Mouse (Mus musculus) adrenal gland, adult 18-20 months (tissue): ENCODE measurements around the gene Cux1. TPM values are rescaled to one million over a fixed set of nuclear protein-coding genes. Genes with fewer than 3 reads are reported as not detected.
"Not testable (repeated sequence)": the region's sequence is repeated elsewhere in the genome, so short reads cannot be mapped to it uniquely, and the experiment has no call there.

ENCODE experiments used
- DNase-seq, 2 experiments: peaks; one replicate each; pipeline ENCODE4 v3.0.0; 2021 to 2022; ENCODE audit warnings: low spot score in 2 of 2
- total RNA-seq, 2 experiments: library from RNA; stranded (reverse); gene quantifications; 1 replicate in 1 of 2; 2 replicates in 1 of 2; pipeline ENCODE4 v1.2.3; 2021

Cux1 gene
- total RNA-seq, 2 experiments from 2014 or later, result 92.3 to 95.1 TPM

DNA sequence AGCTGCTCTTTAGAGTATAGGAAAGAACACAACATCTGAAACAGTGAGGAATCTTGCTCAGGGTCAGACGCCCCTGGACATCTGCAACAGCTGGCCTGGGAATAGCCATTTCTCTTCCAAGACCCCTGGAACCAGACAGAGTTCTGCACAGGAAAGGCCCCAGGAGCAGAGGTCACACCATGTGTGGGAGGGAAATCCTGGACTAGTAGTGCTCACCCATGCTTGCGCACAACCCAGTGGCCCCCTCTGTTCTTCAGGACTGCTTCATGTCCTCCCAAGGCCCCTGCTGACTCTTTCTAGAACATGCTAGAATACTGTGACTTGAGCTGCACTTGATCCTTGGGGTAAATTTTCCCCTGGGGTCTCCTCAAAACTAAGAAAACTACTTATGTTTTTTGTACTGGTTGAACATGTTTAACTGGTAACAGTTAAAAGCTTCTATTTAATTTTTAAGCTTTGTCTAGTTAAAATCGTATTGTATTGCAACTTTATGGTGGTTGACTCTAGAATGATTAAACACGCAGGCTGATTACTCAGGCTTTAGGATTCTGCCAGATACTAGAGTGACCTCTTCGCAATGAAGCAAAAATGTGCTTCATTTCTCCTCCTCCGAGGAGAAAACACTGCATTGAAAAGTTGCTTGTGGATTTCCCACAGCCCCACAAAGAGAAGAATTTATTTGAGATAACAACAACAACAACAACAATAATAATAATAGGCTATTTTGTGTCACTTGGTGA lies 88.1 kb downstream of the Cux1 start:
- DNase-seq, result no peak

DNA sequence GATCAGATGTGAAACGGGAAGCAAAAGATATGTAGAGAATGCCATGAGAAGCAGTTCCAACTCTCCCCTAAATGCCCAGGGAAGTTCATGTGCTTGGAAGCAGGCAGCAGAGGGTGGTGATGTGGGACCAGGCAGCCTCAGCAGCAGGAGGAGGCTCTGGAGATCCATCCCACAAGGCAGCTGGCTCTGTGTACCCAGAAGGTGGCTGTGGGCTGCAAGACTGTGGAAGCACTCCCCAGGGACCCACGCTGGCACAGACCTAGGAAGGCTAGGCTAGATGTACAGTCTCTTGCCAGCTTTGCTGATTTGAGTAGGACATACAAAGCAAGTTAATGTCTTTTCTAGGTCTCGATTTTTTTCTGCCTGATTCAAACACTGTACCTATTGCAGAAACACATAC lies 91.0 kb downstream of the Cux1 start:
- no peak for DNase-seq

DNA sequence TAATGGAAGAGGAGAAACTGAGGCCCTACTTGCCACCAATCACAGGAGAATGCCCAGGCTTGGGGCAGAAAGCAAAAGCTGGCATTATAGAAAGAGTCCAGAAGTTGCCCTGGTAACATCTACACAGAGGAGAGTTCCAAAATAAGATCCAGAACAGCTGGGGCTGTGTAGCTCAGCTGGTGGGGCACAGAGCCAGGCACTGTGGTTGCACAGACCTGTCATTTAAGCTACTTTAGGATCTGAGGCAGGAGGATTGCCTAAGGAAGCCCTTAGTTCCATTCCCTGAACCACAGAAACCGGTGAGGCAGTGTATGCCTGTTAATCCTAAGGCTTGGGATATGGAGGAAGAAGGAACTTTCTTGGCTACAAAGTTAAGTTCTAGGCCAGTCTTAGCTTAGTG lies 92.1 kb downstream of the Cux1 start:
- no peak for DNase-seq

DNA sequence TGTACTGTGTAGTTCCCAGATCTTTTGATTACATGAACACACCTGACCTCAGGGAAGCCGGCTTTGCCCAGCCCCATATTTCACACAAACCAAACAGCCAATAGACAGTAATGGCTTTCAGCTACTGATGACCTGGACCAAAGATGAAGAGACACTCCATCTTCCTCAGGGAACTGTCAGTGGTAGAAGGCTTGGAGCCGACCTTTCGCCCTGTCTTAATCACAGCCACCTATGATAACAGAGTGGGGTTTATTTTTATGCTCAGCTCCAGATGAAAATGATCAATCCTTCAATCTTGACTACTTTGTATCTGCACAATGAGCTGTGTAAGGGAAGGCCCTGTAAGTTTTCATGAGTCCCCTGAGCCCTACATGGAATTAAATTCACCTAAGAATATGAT lies 93.2 kb downstream of the Cux1 start:
- DNase-seq, result no peak

DNA sequence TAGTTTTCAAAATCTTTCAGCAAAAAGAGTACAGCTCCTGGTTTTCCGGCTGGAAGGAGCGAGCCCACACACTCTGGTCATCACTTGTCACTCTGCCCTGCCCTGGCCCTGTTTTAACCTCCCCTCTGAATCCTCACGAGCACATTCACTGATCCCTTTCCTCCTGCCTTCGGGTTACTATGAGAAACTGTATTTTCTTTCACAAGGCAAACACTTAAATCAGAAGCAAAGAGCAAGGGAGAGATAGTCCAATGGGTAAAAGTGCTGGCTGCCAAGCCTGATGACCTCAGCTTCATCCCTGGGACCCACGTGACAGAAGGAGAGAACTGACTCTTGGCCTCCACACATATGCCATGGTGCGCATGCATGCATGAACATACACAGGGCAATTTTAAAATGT lies 94.0 kb downstream of the Cux1 start:
- DNase-seq, result no peak

DNA sequence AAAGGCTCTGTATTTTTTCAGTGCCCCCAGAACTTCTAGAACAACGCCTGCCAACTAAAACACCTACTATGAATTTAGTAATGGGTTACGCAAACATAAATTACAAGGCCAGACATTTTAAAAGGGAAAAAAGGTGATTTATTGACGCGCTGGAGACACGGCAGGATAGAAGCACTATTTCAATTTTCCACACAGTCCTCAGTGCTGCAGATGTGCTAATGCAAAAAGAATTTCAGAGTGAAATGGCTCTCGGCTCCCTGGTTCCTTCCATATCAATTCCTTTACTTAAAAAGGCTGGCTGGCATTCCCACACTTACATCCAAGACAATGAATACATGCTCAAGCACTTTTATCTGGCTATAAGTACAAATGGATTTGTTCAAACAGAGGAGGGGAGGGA lies 94.4 kb downstream of the Cux1 start:
- no peak for DNase-seq

DNA sequence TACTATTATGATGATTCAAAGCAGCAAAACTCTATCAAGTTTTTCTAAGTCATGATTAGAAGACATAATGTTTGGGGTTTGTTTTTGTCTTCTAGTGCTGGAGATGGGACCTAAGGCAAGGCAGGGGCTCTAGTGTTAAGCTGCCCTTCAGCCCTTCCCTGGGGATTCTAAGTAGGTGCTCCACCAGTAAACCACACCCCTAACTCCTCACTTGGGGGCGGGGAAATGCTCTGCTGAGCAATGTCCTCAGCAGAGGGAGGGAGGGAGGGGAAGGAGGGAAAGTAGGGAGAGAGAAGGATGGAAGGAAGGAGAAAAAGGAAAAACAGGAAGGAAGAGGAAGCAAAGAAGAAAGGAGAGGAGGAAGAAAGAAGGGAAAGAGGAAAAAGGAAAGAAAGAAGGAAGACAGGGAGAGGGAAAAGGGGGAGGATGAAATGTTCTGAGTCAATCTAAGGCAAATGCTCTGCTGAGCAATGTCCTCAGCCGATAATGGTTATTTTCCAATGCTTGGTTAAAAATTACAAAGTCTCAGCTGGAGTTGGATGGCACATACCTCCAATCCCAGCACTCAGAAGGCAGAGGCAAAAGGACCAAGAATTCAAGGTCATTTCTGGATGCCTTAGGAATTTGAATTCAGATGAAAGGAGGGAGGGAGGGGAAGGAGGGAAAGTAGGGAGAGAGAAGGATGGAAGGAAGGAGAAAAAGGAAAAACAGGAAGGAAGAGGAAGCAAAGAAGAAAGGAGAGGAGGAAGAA lies 96.1 kb downstream of the Cux1 start:
- not testable (repeated sequence) for DNase-seq

DNA sequence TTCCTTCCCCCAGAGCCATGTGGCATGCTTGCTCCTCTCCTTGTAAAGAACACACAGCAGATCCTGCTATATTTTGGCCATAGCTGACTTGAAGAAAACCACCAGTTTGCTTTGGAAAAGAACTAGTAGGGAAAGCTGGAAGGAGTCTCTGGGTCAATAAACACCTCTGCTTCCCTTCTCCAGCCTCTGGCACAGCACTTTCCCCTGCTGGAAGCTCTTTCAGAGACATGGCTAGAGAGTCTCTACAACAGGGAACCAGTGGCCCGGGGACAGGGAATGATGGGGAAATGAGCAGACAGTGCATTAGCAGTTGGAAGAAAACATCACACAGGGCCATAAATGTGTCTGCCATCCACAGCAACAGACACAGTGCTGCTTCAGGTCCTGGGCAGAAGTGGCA lies 98.0 kb downstream of the Cux1 start:
- no peak for DNase-seq

DNA sequence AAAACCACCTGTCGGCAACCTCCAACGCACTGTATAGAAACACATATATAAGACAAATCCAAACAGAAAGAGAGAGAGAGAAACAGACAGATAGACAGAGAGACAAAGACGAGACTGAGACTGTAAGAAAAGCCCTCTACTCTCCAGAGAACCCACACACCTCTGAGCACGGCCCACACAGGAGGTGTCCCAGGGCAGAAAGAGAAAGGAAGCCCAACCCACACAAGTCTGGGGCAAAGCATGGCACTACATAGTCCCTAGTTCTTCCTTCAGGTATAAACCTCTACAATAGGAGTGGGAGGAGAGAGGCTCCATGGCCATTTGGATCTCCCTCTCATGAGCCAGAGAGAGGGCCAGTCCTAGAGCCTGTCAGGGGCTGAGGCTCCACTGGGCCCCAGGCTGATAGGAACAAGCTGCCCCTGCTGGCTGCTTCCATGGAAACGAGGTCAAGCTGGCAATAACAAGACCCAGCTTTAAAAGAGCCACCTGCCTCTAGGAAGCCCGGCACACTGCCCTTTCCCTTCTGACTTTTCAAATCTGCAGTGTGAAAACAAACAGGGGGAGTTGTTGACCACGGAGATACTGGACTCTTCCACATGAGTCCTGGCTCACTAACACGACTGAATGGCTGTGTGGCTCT lies 99.8 kb downstream of the Cux1 start:
- no peak for DNase-seq

DNA sequence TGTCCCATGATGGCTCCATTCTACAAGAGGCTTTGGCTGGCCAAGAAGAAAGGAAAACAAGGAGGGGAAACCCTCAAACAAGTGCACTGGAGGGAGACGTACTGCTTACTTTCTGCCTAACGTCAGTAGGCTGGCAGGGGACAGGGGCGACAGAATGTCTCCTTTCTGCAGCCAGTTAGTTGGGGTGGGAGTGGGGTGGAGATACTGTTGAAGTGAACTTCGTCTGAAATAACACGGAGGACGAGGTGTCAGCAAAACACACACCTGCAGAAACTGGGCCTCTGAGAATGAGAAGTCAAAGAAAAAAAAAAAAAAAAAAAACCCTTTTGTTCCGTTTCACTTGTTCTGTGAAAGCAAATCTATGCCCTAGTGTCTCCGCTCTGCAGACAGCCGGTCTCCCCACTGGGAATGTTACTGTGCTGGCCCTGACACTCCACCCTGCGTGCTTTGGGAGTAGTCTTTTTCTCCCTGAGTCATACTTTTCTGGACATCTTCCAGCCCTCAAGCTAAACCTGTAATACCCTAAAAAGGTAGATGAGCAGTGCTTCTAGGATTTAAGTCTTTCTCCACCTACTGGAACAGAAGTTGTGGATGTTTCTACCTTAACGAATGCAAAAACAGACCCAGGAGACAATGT lies 101.4 kb downstream of the Cux1 start:
- DNase-seq, result peak in 1 of 2 experiments; percentile 36

DNA sequence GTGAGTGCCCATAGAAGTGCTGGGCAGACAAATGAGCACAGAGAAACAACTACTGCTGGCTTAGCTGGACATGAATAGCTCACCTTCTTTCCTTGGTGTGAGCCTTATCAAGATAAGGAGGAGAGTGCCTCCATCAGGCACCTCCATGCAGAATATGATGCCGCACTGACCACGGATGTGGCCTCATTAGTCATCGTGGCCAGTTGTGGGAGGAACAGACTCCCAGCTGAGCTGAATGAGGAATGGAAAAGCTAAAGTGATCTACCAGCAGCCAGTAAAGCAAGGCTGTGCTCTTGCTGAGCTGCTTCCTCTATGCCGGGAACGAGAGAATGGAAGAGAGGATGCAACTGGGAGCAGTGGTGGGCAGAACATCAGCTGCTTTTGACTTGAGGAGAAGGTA lies 101.9 kb downstream of the Cux1 start:
- peak; percentile 33 for DNase-seq

DNA sequence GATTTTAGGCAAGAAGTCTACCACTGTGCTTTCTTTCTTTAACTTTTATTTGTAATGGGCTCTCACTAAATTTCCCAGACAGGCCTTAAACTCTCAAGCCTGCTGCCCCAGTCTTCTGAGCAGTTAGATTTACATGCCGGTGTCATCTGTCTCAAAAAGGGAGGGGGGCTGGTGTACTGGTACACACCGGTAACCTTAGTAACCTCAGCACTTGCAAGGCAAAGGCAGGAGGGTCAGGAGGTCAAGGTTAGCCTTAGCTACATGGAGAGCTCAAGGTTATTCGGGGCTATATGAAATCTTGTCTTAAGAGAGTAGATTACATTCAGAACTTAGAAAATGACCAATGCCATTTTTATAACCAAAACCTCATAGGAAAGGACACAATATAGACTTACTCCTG lies 102.4 kb downstream of the Cux1 start:
- DNase-seq, result no peak

DNA sequence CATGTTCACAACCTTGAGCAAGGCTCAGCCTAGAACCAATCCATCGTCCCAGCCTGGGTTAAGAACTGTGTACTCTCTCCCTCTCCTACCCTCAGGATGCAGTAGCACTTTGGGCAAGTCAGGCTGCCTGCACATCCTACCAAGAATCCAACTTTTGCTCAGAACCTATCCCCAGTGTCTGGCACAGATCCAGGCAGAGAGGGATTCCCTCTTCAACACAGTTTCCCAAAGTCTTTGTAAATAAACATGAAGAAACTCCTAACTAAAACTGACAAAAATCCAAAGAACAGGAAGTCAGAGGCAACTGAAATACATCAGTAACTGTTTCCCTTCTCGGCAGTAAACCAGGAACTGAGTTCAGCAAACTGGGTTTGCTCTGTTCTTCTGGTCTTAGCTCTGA lies 103.2 kb downstream of the Cux1 start:
- DNase-seq, result no peak

DNA sequence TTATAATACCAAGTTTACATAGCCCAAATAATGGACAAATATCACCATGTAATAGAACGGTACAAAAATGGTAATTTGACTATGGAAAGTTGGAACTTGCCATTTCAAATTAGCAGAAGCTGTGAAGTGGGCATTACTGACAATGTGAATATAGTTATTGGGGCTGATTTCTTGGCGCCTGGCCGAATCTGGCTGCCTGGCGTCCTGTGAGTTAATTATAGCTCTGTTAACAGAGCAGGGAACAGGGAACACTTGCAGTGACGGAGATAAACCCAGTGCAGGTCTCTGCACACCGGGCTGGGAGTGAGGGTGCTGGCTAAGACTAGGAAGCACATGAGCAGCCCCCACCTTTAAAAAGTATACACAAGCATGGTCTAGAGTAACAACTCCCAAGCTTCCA lies 104.7 kb downstream of the Cux1 start:
- no peak for DNase-seq

DNA sequence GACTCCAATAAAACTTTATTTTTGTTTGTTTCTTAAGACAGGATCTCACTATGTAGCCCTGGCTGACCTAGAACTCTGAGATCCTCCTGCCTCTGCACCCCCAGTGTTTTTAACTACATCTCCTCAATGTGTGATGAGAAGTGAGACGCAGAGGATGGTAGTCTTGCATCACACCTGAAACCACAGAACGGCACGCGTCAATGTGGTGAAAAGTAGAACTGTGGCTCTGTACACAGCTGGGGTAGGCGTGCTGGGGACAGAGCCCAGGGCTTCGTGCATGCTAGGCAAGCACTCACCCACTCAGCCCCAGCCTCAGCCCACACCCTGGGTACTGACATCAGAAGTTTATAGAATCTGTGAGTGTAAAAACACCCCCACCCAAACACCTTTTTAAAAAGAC lies 107.4 kb downstream of the Cux1 start:
- DNase-seq, result no peak

DNA sequence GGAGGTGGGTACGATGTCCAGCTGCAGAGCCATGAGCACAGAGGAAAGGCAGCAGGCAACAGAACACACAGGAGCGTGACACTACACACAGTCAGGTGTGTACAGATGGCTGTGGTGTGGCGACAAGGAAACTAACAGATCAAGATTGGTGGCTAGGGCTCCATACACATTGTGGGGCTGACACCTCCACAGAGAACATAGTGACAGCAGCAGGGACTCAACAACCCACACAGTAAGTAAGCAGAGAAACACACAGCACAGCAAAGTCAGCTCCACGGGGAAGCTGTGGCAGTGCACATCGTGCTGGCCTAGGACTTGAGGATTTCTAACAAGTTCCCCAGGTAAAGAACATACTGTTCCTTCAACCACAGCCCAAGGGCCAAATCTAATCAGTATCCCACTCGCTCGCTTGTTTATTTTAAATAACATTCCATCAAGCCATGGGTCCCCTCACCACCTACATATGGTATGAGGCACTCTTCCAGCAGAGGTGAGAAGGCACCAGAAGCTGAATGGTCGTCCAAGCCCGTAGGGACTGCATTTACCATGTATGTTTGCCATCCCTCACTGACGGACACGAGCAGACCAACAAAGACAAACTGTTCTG lies 108.3 kb downstream of the Cux1 start:
- DNase-seq, result no peak

DNA sequence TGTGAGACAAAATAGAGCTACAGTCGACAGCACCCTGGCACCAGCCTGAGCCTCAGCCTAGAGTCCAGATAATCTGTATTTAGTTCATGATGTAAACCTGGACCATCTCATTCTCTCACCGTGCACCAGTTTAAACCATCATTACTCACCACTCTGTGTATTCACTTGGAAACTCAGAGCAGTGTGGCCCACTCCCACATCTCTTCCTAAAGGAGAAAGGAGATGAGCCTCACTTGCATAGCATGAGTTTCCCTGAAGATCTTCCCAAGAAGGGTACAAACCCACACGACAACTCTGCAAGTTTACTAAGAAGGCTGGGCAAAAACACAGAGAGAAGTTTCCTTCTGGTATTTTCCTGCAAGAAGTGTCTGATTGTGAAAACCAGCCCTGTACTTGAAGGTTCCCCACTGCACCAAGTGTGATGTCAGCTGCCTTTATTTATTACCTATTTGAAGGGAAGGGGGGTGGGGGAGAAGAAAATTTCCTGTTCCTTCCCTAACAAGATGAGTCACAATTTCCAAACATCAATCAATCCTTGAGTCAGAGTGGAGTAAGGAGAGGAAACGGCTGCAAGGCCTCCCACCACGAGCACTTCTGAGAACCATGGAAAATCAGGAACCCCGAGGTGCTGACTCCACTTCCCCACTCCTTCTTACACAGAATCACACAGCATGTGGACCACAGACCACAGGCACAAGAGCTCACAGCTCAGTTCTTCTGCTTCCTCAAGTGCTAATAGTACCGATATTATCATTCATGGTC lies 109.0 kb downstream of the Cux1 start:
- DNase-seq, result peak in 1 of 2 experiments; percentile 35

DNA sequence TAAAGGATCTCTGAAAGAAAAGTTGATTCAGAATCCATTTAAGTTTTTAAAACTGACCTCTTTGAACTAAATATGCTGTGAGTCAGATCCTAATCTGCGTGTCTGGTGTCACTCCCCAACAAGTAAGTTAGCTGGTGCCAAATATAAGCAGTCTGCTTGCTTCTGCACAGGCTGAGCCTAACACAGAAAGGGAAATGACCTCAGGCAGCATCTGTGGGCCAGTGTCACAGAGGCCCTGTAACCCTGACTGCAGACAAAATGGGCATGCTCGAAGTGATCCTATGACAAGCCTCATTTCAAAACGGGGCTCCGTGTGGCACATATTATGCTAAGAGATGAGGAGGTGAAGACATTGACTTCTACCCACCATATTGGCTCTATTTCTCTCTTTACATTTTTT lies 110.9 kb downstream of the Cux1 start:
- no peak for DNase-seq

DNA sequence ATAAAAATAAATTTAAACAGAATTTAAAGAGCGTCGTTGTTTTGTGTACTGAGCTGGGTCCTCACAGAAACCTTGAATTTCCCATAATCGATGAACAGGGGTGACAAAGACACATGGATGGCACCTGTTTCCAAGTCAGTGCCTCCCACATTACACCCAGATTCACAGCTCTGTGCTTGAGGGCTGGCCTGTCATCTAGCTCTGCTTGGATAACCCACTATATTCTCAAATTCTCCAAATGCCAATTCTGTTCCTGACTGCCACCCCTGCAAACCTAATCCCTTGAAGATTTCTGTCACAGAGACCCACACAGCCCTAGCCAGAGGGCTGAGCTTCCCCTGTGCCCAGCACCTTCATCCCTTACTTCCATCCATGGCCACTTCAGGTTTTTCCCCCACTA lies 114.6 kb downstream of the Cux1 start:
- no peak for DNase-seq

DNA sequence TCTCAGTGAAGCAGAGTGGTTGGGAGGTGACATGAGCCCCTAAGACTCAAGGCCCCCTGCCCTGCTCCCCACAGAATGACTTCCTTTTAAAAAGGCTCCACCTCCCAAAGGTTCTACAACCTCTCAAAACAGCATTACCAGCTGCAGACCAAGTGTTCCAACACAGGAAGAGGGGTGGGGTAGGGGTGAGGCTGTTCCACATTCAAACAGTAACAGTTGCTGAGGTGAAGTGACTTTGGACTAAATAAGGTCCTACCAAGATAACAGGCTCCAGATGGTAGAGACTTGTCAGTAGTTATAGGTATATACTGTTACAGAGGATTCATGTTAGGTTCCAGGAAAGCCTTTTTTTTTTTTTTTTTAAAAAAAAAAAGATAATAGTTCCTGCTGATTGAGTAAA lies 117.5 kb downstream of the Cux1 start:
- DNase-seq, result no peak

DNA sequence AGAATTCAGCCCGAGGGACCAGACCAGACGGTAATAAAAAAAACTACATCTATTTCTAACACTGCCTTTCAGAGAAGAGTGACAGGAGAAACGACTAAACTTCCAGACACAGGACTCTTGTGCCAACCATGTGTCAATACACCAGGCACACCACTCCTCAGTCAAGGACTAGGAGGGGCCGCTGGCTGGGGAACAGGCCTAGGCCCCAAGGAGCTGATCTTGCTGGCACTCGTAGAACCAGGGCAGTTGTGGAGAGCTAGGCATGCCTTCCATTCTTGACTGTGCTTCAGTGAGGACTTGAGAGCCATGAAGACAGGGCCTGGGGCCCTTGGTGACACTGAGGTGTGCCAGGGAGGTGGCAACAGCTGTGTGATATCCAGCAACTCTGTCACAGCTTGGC lies 121.3 kb downstream of the Cux1 start:
- no peak for DNase-seq
